Mouse (Mus musculus): ENCODE measurements around the gene Bnip3.
A peak's percentile ranks its signal among the peaks of the same experiment; 100 is the strongest.

The Bnip3 gene

DNA sequence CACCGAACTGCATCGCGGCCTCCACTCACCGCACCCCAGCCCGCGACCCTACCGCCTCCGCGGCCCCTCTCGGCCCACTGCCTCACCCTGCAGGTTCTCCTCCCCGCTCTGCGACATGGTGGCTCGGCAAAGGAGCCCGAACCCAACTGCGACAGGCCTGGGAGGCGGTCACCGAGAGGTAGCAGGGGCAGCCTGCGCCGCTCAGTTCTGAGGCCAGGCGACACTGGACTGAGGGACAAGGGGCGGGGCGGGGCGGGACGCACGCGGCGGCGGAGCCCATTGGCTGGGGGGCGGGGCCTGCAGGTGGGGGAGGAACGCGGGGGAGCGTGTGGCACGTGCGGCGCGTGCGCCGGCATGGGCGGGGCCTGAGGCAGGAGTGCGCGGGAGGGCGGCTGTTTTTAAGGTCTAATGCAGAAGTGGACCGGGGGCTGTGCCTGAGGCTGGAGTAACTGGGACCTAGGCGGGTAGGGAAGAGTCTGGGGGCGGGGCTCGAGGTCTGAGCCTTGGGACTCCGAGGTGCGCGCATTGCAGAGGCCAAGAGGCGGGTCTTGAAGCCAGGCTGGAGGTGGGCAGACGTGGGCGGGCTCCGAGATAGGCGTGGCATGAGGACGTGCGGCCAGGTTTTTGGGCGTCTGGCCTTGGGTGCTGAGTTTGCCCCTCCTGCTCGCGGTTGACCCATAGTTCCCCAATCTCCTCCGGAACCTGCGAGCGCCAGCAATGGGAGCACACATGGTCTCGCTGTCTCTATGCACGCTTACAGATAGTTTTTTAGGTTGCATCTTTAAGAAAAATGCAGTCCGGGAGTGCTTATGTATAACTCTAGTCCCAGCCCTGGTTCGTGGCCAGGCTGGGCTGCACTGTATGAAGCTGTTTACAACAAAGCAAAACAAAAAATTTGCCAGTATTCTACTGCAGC, at the start of gene Bnip3:
Bnip3 (minus strand) TSS at position 243 of the 916 bp plus-strand sequence.
- peak; percentile 93 for DNase-seq (ENCODE audit: low read depth, low spot score)

DNA sequence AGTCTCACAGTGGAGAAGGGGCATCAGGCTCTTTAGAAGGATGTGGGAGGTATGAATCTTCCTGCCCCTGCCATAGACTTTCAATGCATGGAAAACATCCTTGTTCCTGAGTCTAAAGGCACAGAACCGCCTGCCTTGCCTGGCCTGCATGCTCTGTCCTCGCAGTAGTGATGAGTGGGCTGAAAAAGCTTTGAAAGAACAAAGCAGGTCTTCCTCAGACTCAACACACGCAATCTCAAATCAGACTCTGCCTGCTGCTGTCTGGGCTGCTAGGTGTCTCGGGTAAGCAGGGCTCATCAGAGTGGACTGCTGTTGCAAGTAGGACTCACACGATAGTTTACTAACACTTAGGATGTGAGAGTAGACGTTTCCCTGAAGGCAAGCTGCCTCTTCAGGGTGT, 47.8 kb upstream of the Bnip3 start:
- no peak for DNase-seq (ENCODE audit: low read depth, low spot score)

DNA sequence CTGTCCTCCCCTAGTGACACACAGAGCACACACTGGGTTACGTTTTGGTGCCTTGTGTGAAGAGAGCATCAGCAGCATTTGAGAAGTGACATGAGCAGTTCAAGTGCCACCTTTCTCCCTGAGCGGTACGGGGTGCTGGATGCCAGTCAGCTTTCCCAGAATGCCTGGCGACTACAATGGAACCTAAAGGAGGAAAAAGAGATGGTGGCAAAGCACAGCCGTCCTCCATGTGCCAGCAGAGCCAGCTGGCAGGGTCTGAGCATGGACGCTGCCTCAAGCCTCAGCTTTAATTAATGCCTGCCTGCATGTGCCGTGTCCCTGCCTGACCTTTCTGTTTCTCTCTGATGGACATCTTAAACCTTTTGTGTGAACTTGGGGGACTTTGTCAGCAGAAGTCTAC, 46.5 kb upstream of the Bnip3 start:
- no peak for DNase-seq (ENCODE audit: low read depth, low spot score)

DNA sequence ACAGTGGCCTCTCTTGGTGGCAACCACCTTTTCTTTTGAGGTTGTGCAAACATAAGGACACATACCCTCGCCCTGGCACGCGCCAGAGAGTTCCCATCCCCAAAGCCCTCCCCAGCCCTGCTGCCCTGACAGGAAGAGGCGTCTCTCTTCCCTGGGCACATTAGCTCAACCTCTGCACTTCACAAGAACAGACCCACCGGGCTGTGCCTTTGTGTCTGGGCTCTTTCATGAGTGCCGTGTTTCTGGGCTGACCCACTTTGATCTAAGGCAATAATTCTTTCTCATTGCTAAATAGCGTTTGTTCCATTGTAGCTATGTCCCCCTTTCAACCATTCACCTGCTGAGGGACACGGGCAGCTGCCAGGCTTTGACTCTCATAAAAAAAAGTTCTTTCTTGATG, 39.0 kb upstream of the Bnip3 start:
- no peak for DNase-seq (ENCODE audit: low read depth, low spot score)

DNA sequence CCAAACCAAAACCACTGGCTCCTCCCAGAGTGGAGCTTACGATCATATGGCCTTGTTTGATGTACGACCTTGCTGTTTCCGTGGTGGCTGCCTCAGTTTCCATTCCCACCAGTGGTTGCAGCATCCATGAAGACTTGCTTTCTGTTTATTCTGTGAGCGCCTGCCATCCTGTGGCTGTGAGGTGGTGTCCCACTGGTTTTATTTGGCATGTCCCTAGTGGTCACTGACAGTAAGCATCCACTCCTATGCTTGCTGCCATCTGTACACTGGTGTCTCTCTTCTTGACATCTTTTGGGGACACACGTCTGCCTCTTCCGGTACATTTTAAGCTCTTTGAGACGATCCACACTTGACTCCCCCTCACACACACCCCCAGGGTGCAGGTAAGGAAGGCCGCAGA, 38.4 kb upstream of the Bnip3 start:
- DNase-seq (ENCODE audit: low read depth, low spot score) = no peak

GRCm38 (mm10) chr7:138945668-138946067, 36.3 kb upstream of the Bnip3 start:
- DNase-seq (ENCODE audit: low read depth, low spot score) = peak; percentile 10

- DNase-seq (ENCODE audit: low read depth, low spot score) = no peak
Measured at GRCm38 (mm10) chr7:138942301-138942700, 33.0 kb upstream of the Bnip3 start.

DNA sequence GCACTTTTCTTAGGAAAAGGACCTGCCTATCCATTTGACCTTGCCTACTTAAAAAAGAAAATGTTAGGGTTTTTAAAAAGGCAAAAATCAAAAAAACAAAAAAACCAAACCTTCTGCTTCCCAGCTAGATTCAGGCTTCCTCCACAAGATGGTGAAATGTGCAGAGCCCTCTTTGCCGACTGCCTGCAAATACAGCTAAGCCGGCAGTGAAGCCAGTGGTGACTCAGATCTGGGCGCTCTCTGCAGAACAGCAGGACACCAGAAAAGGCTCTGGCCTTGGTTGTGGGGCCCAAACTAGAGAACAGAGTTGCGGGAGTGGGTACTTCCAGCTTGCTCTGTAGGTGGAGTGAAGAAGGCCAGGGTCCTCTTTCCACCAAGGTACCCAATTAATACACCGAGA, 32.3 kb upstream of the Bnip3 start:
- DNase-seq (ENCODE audit: low read depth, low spot score) = no peak

DNA sequence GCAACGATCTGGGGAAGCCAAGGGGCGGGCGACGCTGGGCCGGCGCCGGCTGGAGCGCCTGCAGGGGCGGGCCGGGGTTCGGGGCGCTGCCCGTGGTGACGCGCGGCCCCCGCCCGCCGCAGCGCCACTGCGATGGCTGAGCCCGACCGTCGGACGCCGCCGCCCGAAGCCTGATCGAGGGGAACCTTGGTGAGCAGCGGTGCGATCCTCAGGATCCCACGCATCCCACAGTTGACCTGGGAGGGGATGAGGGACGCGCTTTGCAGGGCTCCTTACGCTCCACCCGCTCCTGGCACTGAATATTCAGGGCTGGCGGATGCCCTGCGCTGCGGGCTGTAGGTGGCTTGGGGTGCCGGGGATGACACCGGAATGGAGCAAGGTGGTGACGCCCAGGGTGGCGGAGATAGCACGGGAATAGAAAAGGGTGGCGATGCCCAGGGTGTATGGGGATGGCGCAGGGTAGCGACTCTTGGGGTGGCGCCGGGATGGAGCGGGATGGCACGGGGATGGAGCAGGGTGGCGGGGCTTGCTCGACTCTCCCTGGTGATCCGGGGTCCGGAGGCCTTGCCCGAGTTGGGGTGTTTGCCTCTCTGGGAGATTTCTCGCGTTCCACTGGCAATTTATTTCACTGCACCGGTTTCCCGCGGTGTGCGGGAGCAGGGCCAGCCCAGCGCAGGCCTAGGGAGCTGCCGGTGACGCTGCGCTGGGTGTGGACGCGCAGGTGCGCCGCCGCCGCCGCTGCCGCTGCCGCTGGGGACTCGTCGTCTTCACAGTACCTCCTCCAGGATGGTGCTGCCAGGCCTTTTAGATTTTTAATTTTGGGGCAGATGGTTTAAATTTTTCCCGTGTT, 31.5 kb upstream of the Bnip3 start, which contains the start of gene Jakmip3:
Jakmip3 (plus strand) TSS at position 119 of the 850 bp plus-strand sequence.
- DNase-seq (ENCODE audit: low read depth, low spot score) = no peak

DNA sequence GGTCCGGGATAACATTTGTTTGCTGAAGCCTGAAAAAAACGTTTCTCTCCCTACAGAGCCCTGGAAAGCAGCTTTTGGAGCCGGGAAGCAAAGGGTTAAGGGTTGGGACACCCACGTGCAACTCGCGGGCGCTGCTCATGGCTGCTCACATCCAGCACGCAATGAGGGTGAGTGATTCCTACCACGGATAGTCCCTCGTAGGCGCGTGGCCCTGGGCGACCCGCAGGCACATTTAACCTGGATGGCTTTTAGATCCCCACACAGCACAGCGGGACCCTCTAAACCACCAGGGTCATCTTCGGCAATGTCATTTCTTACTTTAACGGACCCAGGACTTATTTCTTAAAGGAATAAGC, 30.9 kb upstream of the Bnip3 start:
- DNase-seq (ENCODE audit: low read depth, low spot score) = peak; percentile 20

- no peak for DNase-seq (ENCODE audit: low read depth, low spot score)
Measured at GRCm38 (mm10) chr7:138938991-138939390, 29.7 kb upstream of the Bnip3 start.

DNA sequence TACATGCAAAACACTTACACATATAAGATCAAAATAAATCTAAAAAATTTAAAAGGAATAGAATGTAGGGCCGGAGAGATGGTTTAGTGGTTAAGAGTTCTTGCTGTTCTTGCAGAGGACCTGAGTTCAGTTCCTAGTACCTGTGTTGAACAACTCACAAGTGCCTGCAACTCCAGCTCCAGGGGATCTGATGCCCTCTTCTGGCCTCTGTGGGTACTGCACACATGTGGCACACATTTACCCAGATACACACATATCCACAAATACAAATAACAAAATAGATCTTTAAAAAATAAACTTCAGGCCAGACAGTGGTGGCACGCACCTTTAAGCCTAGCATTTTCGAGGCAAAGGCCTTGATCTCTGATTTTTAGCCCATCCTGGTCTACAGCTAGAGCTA, 25.2 kb upstream of the Bnip3 start:
- no peak for DNase-seq (ENCODE audit: low read depth, low spot score)

GRCm38 (mm10) chr7:138928456-138928855, 19.1 kb upstream of the Bnip3 start:
- DNase-seq (ENCODE audit: low read depth, low spot score) = no peak

DNA sequence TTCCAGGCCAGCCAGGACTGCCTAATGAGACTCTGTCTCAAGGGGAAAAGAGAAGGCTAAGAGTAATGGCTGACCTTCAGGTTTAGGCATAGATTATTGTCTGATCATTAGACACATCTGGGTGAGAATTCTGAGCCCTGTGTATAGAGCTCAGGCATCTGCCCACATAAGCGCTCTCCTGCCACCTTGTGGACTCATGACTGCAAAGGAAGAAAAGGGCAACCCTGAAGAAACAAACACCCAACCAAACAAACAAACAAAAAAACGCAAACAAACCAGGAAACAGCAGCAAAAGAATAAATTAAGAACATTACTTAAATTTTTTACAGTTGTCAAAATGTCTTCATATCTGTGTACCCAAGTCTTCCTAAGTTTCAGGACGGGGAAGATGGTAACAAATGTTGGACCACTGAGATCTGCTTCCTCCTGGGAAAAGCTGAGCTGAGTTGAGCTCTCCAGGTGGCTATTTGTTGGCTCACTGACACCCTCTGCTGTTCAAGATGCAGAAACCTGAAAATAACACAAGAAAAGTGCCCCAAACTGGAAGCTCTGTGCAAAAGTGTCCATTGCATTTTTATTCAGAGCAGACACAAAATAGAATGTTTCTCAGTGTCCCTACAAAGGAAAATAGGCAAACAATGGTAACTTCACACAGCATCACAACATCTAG, 14.6 kb upstream of the Bnip3 start:
- DNase-seq (ENCODE audit: low read depth, low spot score) = peak; percentile 76

DNA sequence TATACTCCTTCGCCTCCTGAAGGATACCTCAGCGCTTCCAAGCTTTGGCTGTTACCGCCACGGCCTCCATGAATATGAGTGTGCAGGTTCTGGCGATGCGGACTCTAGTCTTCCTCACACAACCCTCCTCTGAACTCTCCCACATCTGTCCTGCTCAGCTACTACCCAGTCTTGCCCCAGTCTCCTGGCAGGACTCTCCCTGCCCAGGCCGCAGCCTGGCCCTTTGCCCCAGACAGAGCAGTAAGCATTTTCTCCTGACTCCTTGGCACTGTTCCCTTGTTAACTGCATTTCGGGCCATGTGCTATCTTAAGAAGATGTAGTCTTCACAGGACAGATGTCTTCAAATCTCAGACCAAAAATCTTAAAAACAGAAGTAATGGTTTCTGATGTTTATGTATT, 12.3 kb upstream of the Bnip3 start:
- no peak for DNase-seq (ENCODE audit: low read depth, low spot score)

DNA sequence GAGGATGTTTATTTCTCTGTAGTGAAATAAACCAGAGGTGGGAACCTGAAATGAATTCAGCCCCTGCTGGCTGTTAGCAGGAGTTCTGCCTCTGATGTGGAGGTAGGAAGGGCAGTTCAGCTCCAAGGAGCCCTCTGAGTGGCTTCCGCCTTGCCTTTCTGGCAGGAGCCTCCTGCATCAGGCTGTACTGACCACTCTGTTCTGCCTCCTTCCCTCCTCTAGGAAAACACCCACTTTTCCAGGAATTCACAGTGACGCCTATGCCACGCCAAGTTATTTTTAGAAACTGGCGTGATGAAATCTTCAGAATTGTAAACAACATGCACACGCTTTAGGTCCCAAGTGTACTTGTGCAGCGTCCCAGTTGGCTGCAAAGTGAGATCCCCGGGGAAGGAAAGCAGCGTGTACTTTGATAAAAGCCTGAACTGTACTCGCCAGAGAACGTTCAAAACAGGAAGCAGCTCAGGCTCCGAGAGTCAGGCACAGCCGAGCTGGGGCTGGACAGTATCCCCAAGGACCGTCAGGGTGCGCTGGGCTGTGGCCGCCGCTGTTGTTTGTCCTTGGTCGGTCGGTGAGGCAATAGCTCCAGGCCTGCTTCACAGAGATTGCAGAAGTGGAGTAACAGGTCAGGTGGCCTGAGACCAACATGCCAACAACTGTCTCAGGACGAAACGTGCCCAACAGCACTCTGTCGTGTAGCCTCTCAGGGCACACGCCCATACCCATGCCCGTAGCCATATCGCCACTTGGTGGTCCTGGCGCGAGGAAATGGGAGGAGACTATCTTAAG, 10.0 kb upstream of the Bnip3 start:
- peak; percentile 37 for DNase-seq (ENCODE audit: low read depth, low spot score)

DNA sequence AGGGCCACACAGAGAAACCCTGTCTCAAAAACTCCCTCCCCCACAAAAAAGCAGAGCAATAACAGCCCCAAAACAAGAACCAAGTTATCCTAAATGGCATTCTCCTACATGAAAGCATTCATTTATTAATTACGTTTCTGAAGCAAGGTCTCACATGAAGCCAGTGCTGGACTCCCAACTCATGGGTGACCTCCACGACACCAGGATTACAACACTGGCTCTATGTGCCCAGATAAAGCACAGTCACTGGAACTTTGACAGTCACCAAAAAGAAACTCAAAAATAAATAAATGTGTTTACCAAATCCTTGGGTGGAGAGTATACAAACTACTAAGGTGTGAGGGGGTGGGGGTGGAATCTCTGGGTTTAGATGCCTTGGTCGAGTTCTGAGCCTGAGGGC, 4.3 kb upstream of the Bnip3 start:
- DNase-seq (ENCODE audit: low read depth, low spot score) = no peak

DNA sequence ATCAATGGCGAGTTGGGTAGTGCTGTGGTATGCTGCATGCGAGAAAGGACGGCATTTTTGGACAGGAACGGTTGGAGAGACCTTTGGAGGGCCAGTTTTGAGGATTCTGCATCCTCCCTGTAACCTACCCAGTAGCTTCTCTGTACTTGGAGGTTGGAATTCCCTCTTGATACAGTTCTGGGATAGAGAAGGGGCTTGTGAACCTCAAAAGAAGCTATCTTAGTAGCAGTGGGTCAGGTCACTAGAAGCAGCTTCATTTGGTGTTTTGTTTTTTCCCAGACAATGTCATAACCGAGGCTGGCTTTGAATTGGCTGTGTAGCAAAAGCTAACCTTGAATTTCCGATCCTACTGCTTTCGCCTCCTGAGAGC, 859 bp upstream of the Bnip3 start:
- no peak for DNase-seq (ENCODE audit: low read depth, low spot score)

- no peak for DNase-seq (ENCODE audit: low read depth, low spot score)
Measured at GRCm38 (mm10) chr7:138908768-138909276, 497 bp downstream of the Bnip3 start.

GRCm38 (mm10) chr7:138907976-138908375, 1.3 kb downstream of the Bnip3 start:
- no peak for DNase-seq (ENCODE audit: low read depth, low spot score)

GRCm38 (mm10) chr7:138907043-138907442, 2.3 kb downstream of the Bnip3 start:
- DNase-seq (ENCODE audit: low read depth, low spot score) = peak; percentile 24

Data from ES-CJ7 (cell line).